Mouse (Mus musculus) heart, embryonic 11.5 days (tissue): ENCODE measurements around the gene Atp8a1. TPM values are rescaled to one million over a fixed set of nuclear protein-coding genes. Genes with fewer than 3 reads are reported as not detected.

ENCODE experiments used
- ATAC-seq: fragments of 200-750 bp; cut with Nextera tagmentation; replicated peaks from 2 replicates; pipeline ENCODE4 v1.8.0; 2017; ENCODE audit warnings: moderate library complexity; ENCODE audit not compliant: insufficient number of reproducible peaks, low FRiP score, low TSS enrichment
- H3K27ac ChIP-seq: fragments of 300-500 bp; sonication (generic); 2 replicates; pipeline ENCODE4 v1.5.1; 2014; ENCODE audit warnings: mild to moderate bottlenecking, low read depth, low read length
- H3K27me3 ChIP-seq: fragments of 300-500 bp; sonication (generic); 2 replicates; pipeline ENCODE4 v1.6.1; 2014; ENCODE audit warnings: mild to moderate bottlenecking, low read length, mixed read lengths; ENCODE audit not compliant: control insufficient read depth, insufficient read depth
- H3K36me3 ChIP-seq: fragments of 300-500 bp; sonication (generic); 2 replicates; pipeline ENCODE4 v1.6.1; 2014; ENCODE audit warnings: mild to moderate bottlenecking, low read length, moderate library complexity, mixed read lengths; ENCODE audit not compliant: control insufficient read depth, insufficient read depth
- H3K4me1 ChIP-seq: fragments of 300-500 bp; sonication (generic); 2 replicates; pipeline ENCODE4 v1.6.1; 2014; ENCODE audit warnings: low read length; ENCODE audit not compliant: control insufficient read depth, insufficient read depth
- H3K4me2 ChIP-seq: fragments of 300-500 bp; sonication (generic); 2 replicates; pipeline ENCODE4 v1.6.1; 2014; ENCODE audit warnings: mild to moderate bottlenecking, moderate library complexity
- H3K4me3 ChIP-seq: fragments of 300-500 bp; sonication (generic); 2 replicates; pipeline ENCODE4 v1.5.1; 2014; ENCODE audit warnings: low read depth, low read length
- H3K9ac ChIP-seq: fragments of 300-500 bp; sonication (generic); 2 replicates; pipeline ENCODE4 v1.6.1; 2014; ENCODE audit warnings: mild to moderate bottlenecking, low read depth, low read length, moderate library complexity
- H3K9me3 ChIP-seq: fragments of 300-500 bp; sonication (generic); replicated peaks from 2 replicates; pipeline ENCODE4 v1.6.1; 2016; ENCODE audit warnings: low read length; ENCODE audit not compliant: control insufficient read depth
- WGBS: fragments of 180-500 bp; shearing (Covaris S2); extraction: QIAGEN DNeasy Blood & Tissue Kit; methylation state at CpG from one replicate; pipeline ENCODE4 v1.1.7; 2014; ENCODE audit not compliant: insufficient replicate concordance; 5-methylcytosine and 5-hydroxymethylcytosine counted together
- polyA plus RNA-seq: library from polyadenylated mRNA; unstranded; fragments of >200 nt; fragmentation: Nextera tagmentation; extraction: Ambion mirVana; gene quantifications from 2 replicates; pipeline ENCODE4 v1.2.1, GENCODE M21; 2014

Gene Atp8a1
- polyA plus RNA-seq, 1 experiment from 2014 or later = 25.1 TPM

GRCm38 (mm10) chr5:67799785-67800184, 47.4 kb downstream of the Atp8a1 start:
- Histone ChIP-seq H3K9ac (no peak overlapping the region), H3K9me3 (no peaks in the 10 kb centered on the region), H3K27ac (no peak overlapping the region), H3K27me3 (no peaks in the 10 kb centered on the region), H3K36me3 (no peaks in the 10 kb centered on the region), H3K4me2 (no peak overlapping the region), H3K4me3 (no peak overlapping the region), H3K4me1 (peaks cover 5% of the 10 kb centered on the region; the same call in 1 of the 2 replicates)
- 87% methylated on average over 7 of the region's 7 CpGs for WGBS
- ATAC-seq = no peak

DNA sequence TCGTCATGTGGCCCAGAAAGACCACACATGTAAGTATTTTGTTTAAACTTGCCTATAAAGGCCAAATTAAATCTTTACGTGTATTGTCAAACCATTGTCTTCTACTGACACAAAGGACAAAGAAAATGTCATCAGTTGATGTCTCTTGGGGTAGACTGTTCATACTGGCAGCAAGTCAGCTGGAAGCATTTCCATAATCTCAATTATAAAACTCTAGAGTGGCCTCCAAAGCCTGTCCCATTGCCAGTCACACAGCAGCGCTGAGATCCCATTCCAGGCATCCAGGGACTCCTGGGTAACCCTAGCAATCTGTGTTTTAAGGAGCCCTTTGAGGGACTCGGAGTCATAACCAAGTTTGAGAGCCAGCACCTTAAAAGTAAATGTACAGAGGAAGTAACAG, 48.9 kb downstream of the Atp8a1 start:
- Histone ChIP-seq H3K36me3 (no peaks in the 10 kb centered on the region), H3K4me2 (no peak overlapping the region), H3K4me3 (no peak overlapping the region), H3K9ac (no peak overlapping the region), H3K9me3 (no peaks in the 10 kb centered on the region), H3K4me1 (peaks cover 10% of the 10 kb centered on the region; the same call in 1 of the 2 replicates), H3K27me3 (no peaks in the 10 kb centered on the region), H3K27ac (no peak overlapping the region)
- no peak for ATAC-seq
- 90% methylated on average over 4 of the region's 4 CpGs for WGBS

- ATAC-seq = no peak
- Histone ChIP-seq H3K9me3 (no peaks in the 10 kb centered on the region), H3K9ac (no peak overlapping the region), H3K4me2 (no peak overlapping the region), H3K4me1 (peaks cover 10% of the 10 kb centered on the region; the same call in 1 of the 2 replicates), H3K27ac (no peak overlapping the region), H3K36me3 (no peaks in the 10 kb centered on the region), H3K27me3 (no peaks in the 10 kb centered on the region), H3K4me3 (no peak overlapping the region)
- 65% methylated on average over 14 of the region's 14 CpGs for WGBS
Measured at GRCm38 (mm10) chr5:67797006-67797958, 50.0 kb downstream of the Atp8a1 start.

- no peaks in the 10 kb centered on the region for H3K9me3 ChIP-seq
- 58% methylated on average over 10 of the region's 10 CpGs for WGBS
- peaks cover 5% of the 10 kb centered on the region; the same call in 1 of the 2 replicates for H3K4me1 ChIP-seq
- H3K27me3 ChIP-seq = no peaks in the 10 kb centered on the region
- ATAC-seq = no peak
- no peak overlapping the region; the same call in 1 of the 2 replicates for H3K4me2 ChIP-seq
- H3K9ac ChIP-seq = no peak overlapping the region
- no peak overlapping the region for H3K4me3 ChIP-seq
- H3K36me3 ChIP-seq = no peaks in the 10 kb centered on the region
- H3K27ac ChIP-seq = no peak overlapping the region
Measured at GRCm38 (mm10) chr5:67794129-67794800, 53.0 kb downstream of the Atp8a1 start.

- Histone ChIP-seq H3K27ac (no peak overlapping the region), H3K9ac (no peak overlapping the region), H3K36me3 (no peaks in the 10 kb centered on the region), H3K4me2 (no peak overlapping the region), H3K4me1 (no peaks in the 10 kb centered on the region), H3K9me3 (no peaks in the 10 kb centered on the region), H3K4me3 (no peak overlapping the region), H3K27me3 (no peaks in the 10 kb centered on the region)
- 57% methylated on average over 7 of the region's 7 CpGs for WGBS
- ATAC-seq = no peak
Measured at GRCm38 (mm10) chr5:67782775-67783174, 64.5 kb downstream of the Atp8a1 start.

GRCm38 (mm10) chr5:67778026-67778425, 69.2 kb downstream of the Atp8a1 start:
- 77% methylated on average over 8 of the region's 8 CpGs for WGBS

GRCm38 (mm10) chr5:67774186-67774585, 73.0 kb downstream of the Atp8a1 start:
- ATAC-seq = no peak
- 67% methylated on average over 2 of the region's 2 CpGs for WGBS
- no peaks in the 10 kb centered on the region for H3K9me3 ChIP-seq
- no peaks in the 10 kb centered on the region for H3K36me3 ChIP-seq
- H3K4me3 ChIP-seq = no peak overlapping the region
- H3K4me2 ChIP-seq = no peak overlapping the region
- H3K27me3 ChIP-seq = no peaks in the 10 kb centered on the region
- H3K9ac ChIP-seq = no peak overlapping the region
- no peak overlapping the region for H3K27ac ChIP-seq
- no peaks in the 10 kb centered on the region for H3K4me1 ChIP-seq

More at GRCm38 (mm10) chr5:67778026-67778425, 69.2 kb downstream of the Atp8a1 start:
- no peak overlapping the region for H3K27ac ChIP-seq
- no peaks in the 10 kb centered on the region for H3K4me1 ChIP-seq
- H3K4me2 ChIP-seq = no peak overlapping the region
- H3K4me3 ChIP-seq = no peak overlapping the region
- H3K9ac ChIP-seq = no peak overlapping the region
- no peak for ATAC-seq
- no peaks in the 10 kb centered on the region for H3K9me3 ChIP-seq
- no peaks in the 10 kb centered on the region for H3K27me3 ChIP-seq
- H3K36me3 ChIP-seq = no peaks in the 10 kb centered on the region

DNA sequence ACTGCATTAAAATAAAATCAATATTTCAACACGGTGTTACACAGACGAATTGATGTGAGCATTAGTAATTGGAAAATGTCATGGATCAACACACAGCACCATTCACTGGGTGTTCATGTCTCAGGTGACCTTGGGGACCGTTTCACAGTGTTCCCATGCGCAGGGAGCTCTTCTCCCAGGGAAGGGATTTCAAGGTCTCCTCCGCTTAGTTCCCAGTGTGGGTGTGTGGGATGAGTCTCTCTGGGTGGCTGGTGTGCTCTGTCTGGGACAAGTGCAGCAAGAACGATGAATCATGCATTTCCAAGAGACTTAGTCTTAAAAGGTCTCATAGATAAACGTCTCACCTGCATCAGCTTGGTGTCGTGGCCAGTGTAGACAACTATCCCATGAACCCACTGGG, 78.5 kb downstream of the Atp8a1 start:
- H3K9ac ChIP-seq = no peak overlapping the region
- no peaks in the 10 kb centered on the region for H3K4me1 ChIP-seq
- no peaks in the 10 kb centered on the region for H3K36me3 ChIP-seq
- 91% methylated on average over 8 of the region's 8 CpGs for WGBS
- H3K4me3 ChIP-seq = no peak overlapping the region
- H3K9me3 ChIP-seq = no peaks in the 10 kb centered on the region
- no peak for ATAC-seq
- no peak overlapping the region for H3K4me2 ChIP-seq
- no peaks in the 10 kb centered on the region for H3K27me3 ChIP-seq
- H3K27ac ChIP-seq = no peak overlapping the region
